Mouse (Mus musculus) erythroid progenitor cell, adult 5-6 weeks (primary cell): Measurements from ENCODE around the gene Gm47995. TPM values are rescaled to one million over a fixed set of nuclear protein-coding genes. Genes with fewer than 3 reads are reported as not detected.

ENCODE experiments used
- ATAC-seq: replicated peaks from 2 replicates; pipeline ENCODE4 v1.8.0; 2016; ENCODE audit warnings: moderate number of reproducible peaks, mild to moderate bottlenecking, moderate TSS enrichment, inconsistent platforms; ENCODE audit not compliant: poor library complexity, low FRiP score, severe bottlenecking
- total RNA-seq, 2 experiments: library from RNA; stranded (forward) in 1 of 2; stranded (reverse) in 1 of 2; fragments of 150-400 nt in 1 of 2; fragments of 186-747, 209-891 nt in 1 of 2; gene quantifications; 2 replicates each; pipeline versions ENCODE4 v1.2.3 to v1.2.4; 2015 to 2017; ENCODE audit warnings: low replicate concordance in 2 of 2

Gene Gm47995
- total RNA-seq, 2 experiments from 2014 or later: 5.4 TPM; not detected in 1

GRCm38 (mm10) chr1:151223377-151223776, 25.1 kb downstream of the Gm47995 start:
- ATAC-seq: no peak

- no peak for ATAC-seq
Measured at GRCm38 (mm10) chr1:151224536-151224935, 26.3 kb downstream of the Gm47995 start.

GRCm38 (mm10) chr1:151227506-151227905, 29.3 kb downstream of the Gm47995 start:
- ATAC-seq: no peak

GRCm38 (mm10) chr1:151228320-151228989, 30.2 kb downstream of the Gm47995 start:
- ATAC-seq: no peak

GRCm38 (mm10) chr1:151232346-151232745, 34.1 kb downstream of the Gm47995 start:
- ATAC-seq: no peak

GRCm38 (mm10) chr1:151233756-151234155, 35.5 kb downstream of the Gm47995 start:
- ATAC-seq: no peak

- no peak for ATAC-seq
Measured at GRCm38 (mm10) chr1:151235574-151235973, 37.3 kb downstream of the Gm47995 start.

GRCm38 (mm10) chr1:151236141-151236930, 38.1 kb downstream of the Gm47995 start:
- no peak for ATAC-seq

GRCm38 (mm10) chr1:151237780-151238179, 39.5 kb downstream of the Gm47995 start:
- ATAC-seq: no peak

- no peak for ATAC-seq
Measured at GRCm38 (mm10) chr1:151243332-151243731, 45.1 kb downstream of the Gm47995 start.

- no peak for ATAC-seq
Measured at GRCm38 (mm10) chr1:151244013-151244412, 45.8 kb downstream of the Gm47995 start.

- ATAC-seq: no peak
Measured at GRCm38 (mm10) chr1:151244761-151245160, 46.5 kb downstream of the Gm47995 start.

GRCm38 (mm10) chr1:151245165-151245564, 46.9 kb downstream of the Gm47995 start:
- no peak for ATAC-seq

GRCm38 (mm10) chr1:151245846-151246245, 47.6 kb downstream of the Gm47995 start:
- no peak for ATAC-seq

Other genes starting within 250 kb of the Gm47995 start
- gene Hmcn1, start 205.0 kb upstream of the Gm47995 start, total RNA-seq (2015; ENCODE audit: low replicate concordance): not detected in 2 replicates
- not detected in 2 replicates for gene Hmcn1, start 205.0 kb upstream of the Gm47995 start, total RNA-seq (2017; ENCODE audit: low replicate concordance)
- not detected in 2 replicates for gene Gm47985, start 15.9 kb upstream of the Gm47995 start, total RNA-seq (2015; ENCODE audit: low replicate concordance)
- 1.5 and 2.2 TPM in 2 replicates for gene Gm47985, start 15.9 kb upstream of the Gm47995 start, total RNA-seq (2017; ENCODE audit: low replicate concordance)
- gene Gm8947, start 6.1 kb upstream of the Gm47995 start, total RNA-seq (2015; ENCODE audit: low replicate concordance): 5.0 TPM in 1 of 2 replicates, not detected in the other
- gene Gm8947, start 6.1 kb upstream of the Gm47995 start, total RNA-seq (2017; ENCODE audit: low replicate concordance): 1.0 TPM in 1 of 2 replicates, not detected in the other
- not detected in 2 replicates for gene 3110040M04Rik, start 5.7 kb downstream of the Gm47995 start, total RNA-seq (2015; ENCODE audit: low replicate concordance)
- not detected in 2 replicates for gene 3110040M04Rik, start 5.7 kb downstream of the Gm47995 start, total RNA-seq (2017; ENCODE audit: low replicate concordance)
- not detected in 2 replicates for gene Gm47996, start 11.7 kb downstream of the Gm47995 start, total RNA-seq (2015; ENCODE audit: low replicate concordance)
- not detected in 2 replicates for gene Gm47996, start 11.7 kb downstream of the Gm47995 start, total RNA-seq (2017; ENCODE audit: low replicate concordance)
- 54.1 and 68.8 TPM in 2 replicates for gene Ivns1abp, start 146.0 kb downstream of the Gm47995 start, total RNA-seq (2015; ENCODE audit: low replicate concordance)
- 51.1 and 58.4 TPM in 2 replicates for gene Ivns1abp, start 146.0 kb downstream of the Gm47995 start, total RNA-seq (2017; ENCODE audit: low replicate concordance)
- gene Swt1, start 230.0 kb downstream of the Gm47995 start, total RNA-seq (2015; ENCODE audit: low replicate concordance): 65.2 and 94.7 TPM in 2 replicates
- gene Swt1, start 230.0 kb downstream of the Gm47995 start, total RNA-seq (2017; ENCODE audit: low replicate concordance): 51.4 and 60.2 TPM in 2 replicates
- 23.8 and 27.7 TPM in 2 replicates for gene Trmt1l, start 230.1 kb downstream of the Gm47995 start, total RNA-seq (2015; ENCODE audit: low replicate concordance)
- gene Trmt1l, start 230.1 kb downstream of the Gm47995 start, total RNA-seq (2017; ENCODE audit: low replicate concordance): 19.1 and 20.2 TPM in 2 replicates